In the genomic region with DNA sequence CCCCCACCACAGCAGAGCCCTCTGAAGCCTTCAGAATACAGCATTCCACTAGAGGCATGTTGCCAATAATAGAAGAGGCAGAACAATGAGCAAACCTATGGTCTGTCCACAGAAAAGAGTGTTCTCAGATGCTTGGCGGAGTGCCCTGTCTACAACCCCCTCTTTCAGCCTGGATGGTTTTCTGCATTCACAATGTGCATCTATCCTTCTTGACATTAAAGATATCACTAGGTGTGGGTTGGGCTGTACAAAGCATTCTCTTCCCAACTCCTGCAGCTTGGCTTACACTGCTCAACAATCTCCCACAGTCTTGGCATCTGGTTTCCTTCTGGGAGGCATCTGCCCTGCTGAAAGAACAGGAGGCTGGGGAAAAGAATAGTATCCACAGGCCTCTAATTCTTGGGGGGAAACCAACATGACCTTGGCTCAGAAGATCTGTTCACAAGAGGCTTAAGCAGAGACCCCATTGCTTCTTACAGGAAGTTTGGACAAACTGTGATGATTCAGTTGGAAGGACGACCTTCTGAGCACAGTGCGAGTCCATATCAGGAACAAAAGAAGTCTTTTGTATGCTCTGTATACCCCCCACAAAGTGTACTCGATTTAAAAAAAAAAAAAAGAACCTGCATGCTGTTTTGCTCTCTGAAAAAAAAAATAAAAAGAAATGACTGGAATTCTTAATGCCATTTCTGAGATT, we compare ENCODE assay signal across 9 mouse cellular contexts.
DNase-seq lines count a peak whose midpoint lies in the region; ATAC-seq and TF ChIP-seq lines count a peak whose summit lies in the region.
"Had no signal": no experiment of that assay in that cellular context is flagged by ENCODE, and none has a peak within 500 bp of the region (broad histone marks: within the 10 kb centered on the region; RNA-seq: fewer than 3 reads in every experiment).

No protein-coding gene starts in this region.

- H3K4me1 ChIP-seq in heart, embryonic 11.5 days (ENCODE audit: control insufficient read depth, insufficient read depth, low read length) = no peaks in the 10 kb centered on the region
- peaks cover 6% of the 10 kb centered on the region for H3K4me1 ChIP-seq in embryonic facial prominence, embryonic 13.5 days
- H3K4me1 ChIP-seq in hindbrain, postnatal 0 days (ENCODE audit: insufficient read depth, low read length) = no peaks in the 10 kb centered on the region
- H3K4me1 ChIP-seq in midbrain, embryonic 13.5 days (replicated peaks) = peaks cover 6% of the 10 kb centered on the region

- no peaks in the 10 kb centered on the region for H3K27me3 ChIP-seq in heart, embryonic 11.5 days (ENCODE audit: control insufficient read depth, insufficient read depth, low read length)
- H3K27me3 ChIP-seq in embryonic facial prominence, embryonic 13.5 days = no peaks in the 10 kb centered on the region
- 0 out of 2 replicates have a peak, but pooled peaks cover 7% of the 10 kb centered on the region for H3K27me3 ChIP-seq in hindbrain, postnatal 0 days (ENCODE audit: insufficient read depth, low read length)
- peaks cover 28% of the 10 kb centered on the region; the same call in 1 of the 2 replicates for H3K27me3 ChIP-seq in midbrain, embryonic 13.5 days

- H3K9me3 ChIP-seq in heart, embryonic 11.5 days (replicated peaks; ENCODE audit: control insufficient read depth, low read length) = no peaks in the 10 kb centered on the region
- no peaks in the 10 kb centered on the region for H3K9me3 ChIP-seq in embryonic facial prominence, embryonic 13.5 days
- H3K9me3 ChIP-seq in hindbrain, postnatal 0 days (ENCODE audit: low read length) = no peaks in the 10 kb centered on the region
- no peaks in the 10 kb centered on the region for H3K9me3 ChIP-seq in midbrain, embryonic 13.5 days

- WGBS in heart, embryonic 11.5 days (ENCODE audit: insufficient replicate concordance) = 55% methylated on average over 4 of the region's 4 CpGs
- WGBS in embryonic facial prominence, embryonic 13.5 days = 55% methylated on average over 4 of the region's 4 CpGs
- WGBS in hindbrain, postnatal 0 days = 24% methylated on average over 4 of the region's 4 CpGs
- 41% methylated on average over 4 of the region's 4 CpGs for WGBS in midbrain, embryonic 13.5 days

- no peak for DNase-seq in heart, adult 11 months
- DNase-seq in hindbrain, postnatal 0 days (ENCODE audit: low spot score) = peak; percentile 76
- DNase-seq in kidney, postnatal 14 days = no peak
- no peak for DNase-seq in liver
- DNase-seq in adrenal gland, postnatal 10 days = no peak

- ATAC-seq in heart, embryonic 11.5 days (replicated peaks; ENCODE audit: insufficient number of reproducible peaks, low FRiP score, low TSS enrichment) = peak; percentile 82
- ATAC-seq in embryonic facial prominence, embryonic 13.5 days (ENCODE audit: insufficient number of reproducible peaks, insufficient read depth, low FRiP score, low TSS enrichment, low read depth) = peak; percentile 79
- peak; percentile 93 for ATAC-seq in hindbrain, postnatal 0 days
- peak; percentile 95 for ATAC-seq in midbrain, embryonic 13.5 days

- no peaks in the 10 kb centered on the region for H3K36me3 ChIP-seq in heart, embryonic 11.5 days (ENCODE audit: control insufficient read depth, insufficient read depth, low read length)
- H3K36me3 ChIP-seq in embryonic facial prominence, embryonic 13.5 days = no peaks in the 10 kb centered on the region
- H3K36me3 ChIP-seq in hindbrain, postnatal 0 days (ENCODE audit: insufficient read depth, low read length) = no peaks in the 10 kb centered on the region
- H3K36me3 ChIP-seq in midbrain, embryonic 13.5 days = no peaks in the 10 kb centered on the region

- H3K4me2 ChIP-seq in heart, embryonic 11.5 days = no peak overlapping the region
- H3K4me2 ChIP-seq in embryonic facial prominence, embryonic 13.5 days = no peak overlapping the region
- H3K4me2 ChIP-seq in hindbrain, postnatal 0 days (ENCODE audit: low read depth, low read length) = no peak overlapping the region
- no peak overlapping the region for H3K4me2 ChIP-seq in midbrain, embryonic 13.5 days (replicated peaks)

- H3K9ac ChIP-seq in heart, embryonic 11.5 days (ENCODE audit: low read depth, low read length) = no peak overlapping the region
- no peak overlapping the region for H3K9ac ChIP-seq in embryonic facial prominence, embryonic 13.5 days
- H3K9ac ChIP-seq in hindbrain, postnatal 0 days (replicated peaks; ENCODE audit: low read length) = no peak overlapping the region
- no peak overlapping the region for H3K9ac ChIP-seq in midbrain, embryonic 13.5 days (replicated peaks)
- H3K9ac ChIP-seq: liver, embryonic 14.5 days had no signal

- no peak for TF ChIP-seq CTCF in hindbrain, postnatal 0 days (IDR thresholded peaks at IDR 0.05; ENCODE audit: low read depth)

- peak overlapping the region; percentile 4; the same call in 1 of the 2 replicates for H3K27ac ChIP-seq in heart, embryonic 11.5 days (ENCODE audit: low read depth, low read length)
- H3K27ac ChIP-seq in embryonic facial prominence, embryonic 13.5 days = peak overlapping the region; percentile 73
- no peak overlapping the region for H3K27ac ChIP-seq in hindbrain, postnatal 0 days
- H3K27ac ChIP-seq in midbrain, embryonic 13.5 days = no peak overlapping the region
- H3K27ac ChIP-seq: liver, embryonic 14.5 days had no signal

- no peak overlapping the region for H3K4me3 ChIP-seq in heart, embryonic 11.5 days (ENCODE audit: low read depth, low read length)
- H3K4me3 ChIP-seq in embryonic facial prominence, embryonic 13.5 days = no peak overlapping the region
- H3K4me3 ChIP-seq in hindbrain, postnatal 0 days (ENCODE audit: low read length) = no peak overlapping the region
- H3K4me3 ChIP-seq in midbrain, embryonic 13.5 days (replicated peaks) = no peak overlapping the region

Comparison
In these comparisons a context has a peak if more than half of its experiments do, and no peak if none do; other contexts are left out.
1. H3K27ac ChIP-seq: peak in heart, embryonic 11.5 days (single experiment) and embryonic facial prominence, embryonic 13.5 days (single experiment); none in hindbrain, postnatal 0 days (single experiment) and midbrain, embryonic 13.5 days (single experiment).
2. Peak in every context shown above with its lines, with median percentiles within 50 percentile points of each other: ATAC-seq.